ENCODE assay signal across 18 mouse cellular contexts in the genomic region with DNA sequence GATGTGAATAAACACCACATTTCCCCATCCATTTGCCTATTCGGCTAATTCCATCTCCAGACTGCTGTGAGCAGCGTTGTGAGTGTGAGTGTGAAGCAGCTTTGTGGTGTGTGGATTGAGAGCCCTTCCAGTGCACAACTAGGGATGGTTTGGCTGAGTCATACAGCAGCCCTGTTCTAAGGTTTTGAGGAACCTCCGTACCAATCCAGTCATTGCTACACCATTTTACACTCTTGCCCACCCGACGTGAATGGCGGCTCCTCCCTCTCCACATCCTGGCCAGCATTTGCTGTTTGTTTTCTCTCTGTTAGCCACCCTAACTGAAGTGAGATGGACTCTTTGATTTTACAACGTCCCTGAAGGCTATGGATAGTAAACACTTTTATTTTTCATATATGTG.
A peak's percentile ranks its signal among the peaks of the same experiment; 100 is the strongest.
DNase-seq lines count a peak whose midpoint lies in the region; ATAC-seq and TF ChIP-seq lines count a peak whose summit lies in the region.
"Had no signal": no experiment of that assay in that cellular context is flagged by ENCODE, and none has a peak within 500 bp of the region (broad histone marks: within the 10 kb centered on the region; RNA-seq: fewer than 3 reads in every experiment).

No protein-coding gene starts in this region.

- no peak for TF ChIP-seq CTCF in hindbrain, postnatal 0 days (IDR thresholded peaks at IDR 0.05; ENCODE audit: low read depth)

- peak; percentile 45; the same call in 1 of the 2 replicates for ATAC-seq in common myeloid progenitor, adult 5-6 weeks (replicated peaks; ENCODE audit: low read depth, poor library complexity, severe bottlenecking)
- peak; percentile 68 for ATAC-seq in granulocyte monocyte progenitor cell, adult 5-6 weeks (replicated peaks; ENCODE audit: poor library complexity, severe bottlenecking)
- peak; percentile 68 for ATAC-seq in megakaryocyte progenitor cell, adult 5-6 weeks (replicated peaks; ENCODE audit: poor library complexity)
- ATAC-seq in hindbrain, postnatal 0 days: no peak
- ATAC-seq: forebrain, embryonic 13.5 days; forebrain, embryonic 15.5 days; forebrain, postnatal 0 days had no signal

- no peak overlapping the region for H3K9ac ChIP-seq in hindbrain, postnatal 0 days (replicated peaks; ENCODE audit: low read length)
- H3K9ac ChIP-seq: embryonic facial prominence, embryonic 12.5 days; forebrain, embryonic 13.5 days; forebrain, embryonic 15.5 days; forebrain, postnatal 0 days had no signal

- no peaks in the 10 kb centered on the region for H3K4me1 ChIP-seq in hindbrain, postnatal 0 days (ENCODE audit: insufficient read depth, low read length)
- H3K4me1 ChIP-seq: embryonic facial prominence, embryonic 12.5 days; forebrain, embryonic 13.5 days; forebrain, embryonic 15.5 days had no signal

- no peaks in the 10 kb centered on the region for H3K27me3 ChIP-seq in hindbrain, postnatal 0 days (ENCODE audit: insufficient read depth, low read length)
- H3K27me3 ChIP-seq: embryonic facial prominence, embryonic 12.5 days; forebrain, embryonic 13.5 days; forebrain, embryonic 15.5 days had no signal

- no peak overlapping the region for H3K4me2 ChIP-seq in hindbrain, postnatal 0 days (ENCODE audit: low read depth, low read length)
- H3K4me2 ChIP-seq: embryonic facial prominence, embryonic 12.5 days; forebrain, embryonic 13.5 days; forebrain, embryonic 15.5 days had no signal

- no peak overlapping the region for H3K4me3 ChIP-seq in hindbrain, postnatal 0 days (ENCODE audit: low read length)
- H3K4me3 ChIP-seq: embryonic facial prominence, embryonic 10.5 days; embryonic facial prominence, embryonic 12.5 days; forebrain, embryonic 13.5 days; forebrain, embryonic 15.5 days had no signal

- H3K27ac ChIP-seq in hindbrain, postnatal 0 days: no peak overlapping the region
- H3K27ac ChIP-seq: embryonic facial prominence, embryonic 10.5 days; embryonic facial prominence, embryonic 12.5 days; forebrain, embryonic 13.5 days; forebrain, embryonic 15.5 days had no signal

- H3K9me3 ChIP-seq in hindbrain, postnatal 0 days (ENCODE audit: low read length): no peaks in the 10 kb centered on the region
- H3K9me3 ChIP-seq: embryonic facial prominence, embryonic 10.5 days; forebrain, embryonic 15.5 days had no signal

- no peak for DNase-seq in cerebellum, adult 18-20 months
- no peak for DNase-seq in hindbrain, postnatal 0 days (ENCODE audit: low spot score)
- DNase-seq: adrenal gland, adult 2 months; adrenal gland, postnatal 10 days; adrenal gland, postnatal 25 days; cerebellum, adult 11 months; cerebellum, adult 2 months; cerebellum, adult 9-10 months; cerebellum, postnatal 10 days; cerebellum, postnatal 25 days; forebrain, postnatal 0 days had no signal

- no peaks in the 10 kb centered on the region for H3K36me3 ChIP-seq in hindbrain, postnatal 0 days (ENCODE audit: insufficient read depth, low read length)
- H3K36me3 ChIP-seq: embryonic facial prominence, embryonic 10.5 days; embryonic facial prominence, embryonic 12.5 days; forebrain, embryonic 15.5 days had no signal

- WGBS in hindbrain, postnatal 0 days: 93% methylated on average over 7 of the region's 7 CpGs
